Mouse (Mus musculus) right cerebral cortex, postnatal 4 days (tissue): ENCODE data around the gene Tmem50b.
A peak's percentile ranks its signal among the peaks of the same experiment; 100 is the strongest.
"Not testable (repeated sequence)": the region's sequence is repeated elsewhere in the genome, so short reads cannot be mapped to it uniquely, and the experiment has no call there.

Source experiments
- DNase-seq: peaks from one replicate; pipeline ENCODE4 v3.0.0-alpha.2; 2022

Gene Tmem50b

GRCm38 (mm10) chr16:91597672-91598010, at the start of gene Tmem50b:
Gene Tmem50b (minus strand): TSS chr16:91597800.
- peak; percentile 98 for DNase-seq

- peak; percentile 88 for DNase-seq
Measured at GRCm38 (mm10) chr16:91646681-91647419, 49.2 kb upstream of the Tmem50b start, which contains the start of gene Gart. Gene Gart (minus strand): TSS chr16:91646952.

GRCm38 (mm10) chr16:91645995-91646602, 48.5 kb upstream of the Tmem50b start:
- DNase-seq, result no peak

- DNase-seq, result not testable (repeated sequence)
Measured at GRCm38 (mm10) chr16:91645420-91645819, 47.8 kb upstream of the Tmem50b start.

- DNase-seq, result no peak
Measured at GRCm38 (mm10) chr16:91644901-91645300, 47.3 kb upstream of the Tmem50b start.

GRCm38 (mm10) chr16:91640171-91640570, 42.6 kb upstream of the Tmem50b start:
- DNase-seq, result no peak

GRCm38 (mm10) chr16:91639636-91640035, 42.0 kb upstream of the Tmem50b start:
- no peak for DNase-seq

- no peak for DNase-seq
Measured at GRCm38 (mm10) chr16:91639161-91639560, 41.6 kb upstream of the Tmem50b start.

- no peak for DNase-seq
Measured at GRCm38 (mm10) chr16:91633641-91634040, 36.0 kb upstream of the Tmem50b start.

- DNase-seq, result no peak
Measured at GRCm38 (mm10) chr16:91632940-91633339, 35.3 kb upstream of the Tmem50b start.

GRCm38 (mm10) chr16:91632439-91632838, 34.8 kb upstream of the Tmem50b start:
- DNase-seq, result no peak

- DNase-seq, result no peak
Measured at GRCm38 (mm10) chr16:91630584-91630983, 33.0 kb upstream of the Tmem50b start.

GRCm38 (mm10) chr16:91629749-91630148, 32.1 kb upstream of the Tmem50b start:
- no peak for DNase-seq

GRCm38 (mm10) chr16:91628673-91629072, 31.1 kb upstream of the Tmem50b start:
- DNase-seq, result no peak

- DNase-seq, result no peak
Measured at GRCm38 (mm10) chr16:91627831-91628230, 30.2 kb upstream of the Tmem50b start.

GRCm38 (mm10) chr16:91623074-91623473, 25.5 kb upstream of the Tmem50b start:
- no peak for DNase-seq

- DNase-seq, result no peak
Measured at GRCm38 (mm10) chr16:91620991-91621390, 23.4 kb upstream of the Tmem50b start.

- DNase-seq, result no peak
Measured at GRCm38 (mm10) chr16:91620185-91620584, 22.6 kb upstream of the Tmem50b start.

- peak; percentile 73 for DNase-seq
Measured at GRCm38 (mm10) chr16:91618511-91619501, 21.2 kb upstream of the Tmem50b start, which contains the start of gene Dnajc28. Gene Dnajc28 (minus strand): TSS chr16:91619026.

GRCm38 (mm10) chr16:91614552-91614951, 17.0 kb upstream of the Tmem50b start:
- no peak for DNase-seq

GRCm38 (mm10) chr16:91612525-91612924, 14.9 kb upstream of the Tmem50b start:
- DNase-seq, result no peak

GRCm38 (mm10) chr16:91611248-91611647, 13.6 kb upstream of the Tmem50b start:
- DNase-seq, result no peak
